Mouse (Mus musculus) fibroblast of lung, adult 2 months (primary cell): ENCODE measurements around the gene Tbata.

ENCODE experiments used
- DNase-seq: peaks from one replicate; pipeline ENCODE4 v3.0.0-alpha.2; 2011; ENCODE audit warnings: low read depth

Gene Tbata

GRCm38 (mm10) chr10:61171654-61172053, at the start of gene Tbata:
Gene Tbata, plus strand, starts transcription at chr10:61171954.
- no peak for DNase-seq

- DNase-seq: no peak
Measured at GRCm38 (mm10) chr10:61123276-61123913, 48.4 kb upstream of the Tbata start.

- DNase-seq: no peak
Measured at GRCm38 (mm10) chr10:61124462-61124861, 47.3 kb upstream of the Tbata start.

DNA sequence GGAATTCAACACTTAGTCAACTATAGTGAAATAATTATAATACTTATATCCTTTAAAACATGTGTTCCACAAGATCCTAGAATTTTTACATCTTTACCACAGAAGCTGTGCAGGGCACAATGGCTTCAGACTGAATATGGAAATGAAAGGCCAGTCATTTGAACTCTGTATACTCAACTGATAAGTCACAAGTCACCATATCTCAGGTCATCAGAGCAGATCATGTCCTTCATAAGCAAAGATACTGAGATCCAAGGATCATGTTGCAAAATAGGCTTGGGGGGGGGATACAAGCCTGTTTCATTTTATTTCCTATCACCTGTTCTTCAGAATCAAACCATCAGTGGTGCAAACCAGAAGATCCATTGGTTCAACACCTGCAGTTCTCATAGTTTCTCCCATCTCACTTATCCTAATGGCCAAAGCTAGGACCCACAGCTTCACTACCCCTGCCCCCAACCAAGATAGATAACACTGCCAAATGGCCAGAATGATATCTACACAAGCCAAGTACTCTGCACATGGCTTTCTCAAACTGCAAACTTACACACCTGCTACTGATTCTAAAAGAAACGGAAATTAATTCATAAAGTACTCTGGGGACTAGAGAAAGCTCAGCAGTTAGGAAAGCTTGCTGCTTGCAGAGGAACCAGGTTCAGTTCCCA, 42.9 kb upstream of the Tbata start:
- no peak for DNase-seq

GRCm38 (mm10) chr10:61130959-61131358, 40.8 kb upstream of the Tbata start:
- peak; percentile 88 for DNase-seq

DNA sequence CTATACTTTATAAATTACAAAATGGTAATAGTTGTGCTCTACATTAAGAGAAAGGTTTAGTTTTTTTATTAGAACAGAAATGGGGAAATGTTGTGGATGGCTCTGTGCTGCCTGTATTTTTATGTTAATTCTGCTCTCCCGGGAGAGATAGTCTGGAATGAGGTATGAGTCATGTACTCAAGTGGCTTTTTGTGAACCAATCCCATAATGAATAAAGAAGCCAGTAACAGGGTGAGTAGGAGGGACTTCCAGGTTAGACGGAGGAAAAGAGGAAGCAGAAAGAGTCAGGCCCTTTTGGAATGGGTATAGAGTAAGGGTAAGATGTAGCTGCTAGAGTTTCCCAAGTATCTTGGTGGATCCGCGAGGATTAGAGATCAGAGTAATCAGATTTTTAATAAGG, 37.7 kb upstream of the Tbata start:
- no peak for DNase-seq

GRCm38 (mm10) chr10:61135226-61135839, 36.4 kb upstream of the Tbata start:
- no peak for DNase-seq

DNA sequence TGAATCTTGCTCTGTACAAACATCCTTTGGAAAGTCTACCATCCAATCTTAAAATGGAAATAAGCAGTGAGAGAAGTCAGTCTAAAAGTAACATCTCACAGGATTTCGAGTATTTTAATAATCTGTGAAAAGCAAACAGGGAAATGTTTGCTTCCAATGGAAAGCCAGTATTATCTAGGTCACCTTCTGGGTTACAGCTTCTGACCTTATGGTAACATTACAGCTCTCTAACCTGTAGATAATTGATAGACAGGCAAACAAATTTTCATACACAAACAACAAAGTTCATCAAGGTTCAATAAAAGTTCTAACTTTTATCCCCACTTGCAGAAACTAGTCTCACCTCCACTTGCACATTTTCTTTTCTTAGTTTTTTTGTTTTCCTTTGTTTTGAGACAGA, 34.2 kb upstream of the Tbata start:
- no peak for DNase-seq

GRCm38 (mm10) chr10:61143343-61143742, 28.4 kb upstream of the Tbata start:
- DNase-seq: no peak

GRCm38 (mm10) chr10:61145766-61146118, 26.0 kb upstream of the Tbata start:
- no peak for DNase-seq

DNA sequence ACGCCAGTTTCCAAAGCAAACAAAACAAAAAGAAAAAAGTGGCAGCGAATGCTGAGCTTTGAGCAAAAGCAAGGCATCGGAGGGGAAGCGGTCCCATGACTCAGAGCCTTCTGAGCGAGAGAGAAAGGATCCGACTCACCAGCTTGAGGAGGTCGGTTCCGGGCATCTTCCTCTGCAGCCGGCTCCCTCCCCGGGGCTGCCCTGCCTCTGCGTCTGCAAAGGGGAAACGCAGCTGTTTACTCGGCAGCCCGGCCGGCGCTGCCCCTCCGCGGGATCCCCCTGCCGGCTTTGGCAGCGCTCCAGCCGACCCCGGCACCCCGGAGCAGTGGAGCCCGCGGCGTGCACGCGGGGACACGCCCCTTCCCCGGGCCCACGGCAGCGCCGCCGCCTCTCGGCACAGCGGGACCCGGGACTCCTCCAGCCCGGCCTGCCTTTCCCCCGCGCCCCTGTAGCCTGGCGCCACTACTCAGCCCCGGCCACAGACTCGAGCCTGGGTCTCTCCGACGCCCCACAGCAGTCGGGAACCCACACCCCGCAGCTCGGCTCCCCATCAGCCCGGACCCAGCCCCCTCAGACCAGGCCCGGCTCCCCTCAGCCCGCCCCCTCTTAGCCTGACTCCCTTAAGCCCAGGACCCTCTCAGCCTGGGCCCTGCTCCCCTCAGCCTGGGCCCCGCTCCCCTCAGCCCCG, 25.5 kb upstream of the Tbata start:
- DNase-seq: no peak

- DNase-seq: no peak
Measured at GRCm38 (mm10) chr10:61146807-61147156, 25.0 kb upstream of the Tbata start.

DNA sequence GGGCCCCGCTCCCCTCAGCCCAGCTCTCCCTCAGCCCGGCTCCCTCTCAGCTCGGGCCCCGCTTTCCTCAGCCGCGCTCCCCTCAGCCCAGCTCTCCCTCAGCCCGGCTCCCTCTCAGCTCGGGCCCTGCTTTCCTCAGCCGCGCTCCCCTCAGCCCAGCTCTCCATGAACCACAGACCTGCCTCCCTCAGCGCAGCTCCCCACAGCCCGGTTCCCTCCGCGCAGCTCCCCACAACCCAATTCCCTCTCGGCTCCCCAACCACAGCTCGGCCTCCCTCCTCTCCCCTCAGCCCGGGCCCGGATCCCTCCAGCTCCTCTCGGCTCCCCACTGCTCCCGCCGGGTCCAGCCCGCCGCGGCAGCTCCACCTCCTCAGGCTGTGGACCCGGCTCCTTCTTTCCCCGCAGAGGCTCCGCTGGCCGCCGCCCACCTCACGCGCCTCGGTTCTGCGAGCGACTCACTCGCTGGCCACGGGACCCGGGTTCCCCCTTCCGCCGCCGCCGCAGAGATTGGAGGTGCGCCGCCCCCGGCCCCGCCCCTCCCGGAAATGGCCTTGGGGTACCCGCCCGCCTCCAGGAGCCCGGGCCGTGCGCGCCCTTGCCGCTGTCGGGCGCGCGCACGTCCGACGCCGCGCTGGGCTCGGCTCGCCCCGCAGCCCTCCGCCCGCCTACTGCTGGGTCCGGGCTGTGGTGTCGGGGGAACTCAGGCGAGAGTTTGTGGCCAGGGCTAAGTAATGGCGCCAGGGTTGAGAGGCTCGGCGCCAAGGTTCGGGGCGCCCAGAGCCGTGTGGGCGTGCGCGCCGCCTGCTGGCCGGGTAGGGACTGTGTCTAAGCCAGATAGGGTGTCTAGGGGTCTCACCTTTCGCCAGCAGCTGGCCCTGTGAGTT, 24.4 kb upstream of the Tbata start, which contains the start of gene Sgpl1:
TSS of gene Sgpl1 (minus strand) at position 547 of the 884 bp plus-strand sequence.
- DNase-seq: peak; percentile 81

- no peak for DNase-seq
Measured at GRCm38 (mm10) chr10:61149476-61149875, 22.3 kb upstream of the Tbata start.

- no peak for DNase-seq
Measured at GRCm38 (mm10) chr10:61150616-61151015, 21.1 kb upstream of the Tbata start.

DNA sequence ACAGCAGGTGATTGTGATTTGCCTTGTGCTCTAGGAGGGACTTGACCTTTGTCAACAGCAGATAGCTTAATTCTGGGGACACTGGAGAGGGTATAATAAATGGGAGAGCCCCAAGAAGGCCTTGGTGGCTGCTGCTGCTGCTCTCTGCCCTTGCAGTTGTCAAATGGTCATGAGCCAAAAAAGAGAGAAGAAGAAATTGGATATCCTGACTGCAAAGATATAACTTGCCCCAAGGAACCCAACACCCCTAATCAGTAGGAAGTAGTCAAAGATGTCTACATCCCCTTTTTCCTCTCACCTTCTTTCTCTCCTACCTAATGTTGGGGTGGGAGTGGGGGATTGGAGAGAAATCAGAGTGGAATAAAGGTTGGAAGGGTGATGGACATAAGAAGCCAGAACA, 19.6 kb upstream of the Tbata start:
- no peak for DNase-seq

DNA sequence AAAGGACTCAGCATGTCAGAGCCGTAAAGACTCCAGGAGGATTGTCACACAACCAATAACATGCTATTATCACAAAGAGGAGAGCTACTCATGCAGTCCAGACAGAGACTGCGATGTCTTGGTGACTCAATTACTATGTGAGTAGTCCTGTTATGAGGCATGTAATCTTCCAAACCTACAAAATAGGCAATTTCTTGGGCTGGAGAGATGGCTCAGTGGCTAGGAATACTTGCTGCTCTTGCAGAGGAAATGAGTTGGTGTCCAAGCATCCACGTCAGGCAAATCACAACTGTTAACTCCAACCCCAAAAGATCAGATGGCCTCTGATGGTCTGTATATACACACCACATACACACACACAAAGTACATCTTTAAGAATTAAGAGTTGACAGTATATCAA, 16.1 kb upstream of the Tbata start:
- no peak for DNase-seq

DNA sequence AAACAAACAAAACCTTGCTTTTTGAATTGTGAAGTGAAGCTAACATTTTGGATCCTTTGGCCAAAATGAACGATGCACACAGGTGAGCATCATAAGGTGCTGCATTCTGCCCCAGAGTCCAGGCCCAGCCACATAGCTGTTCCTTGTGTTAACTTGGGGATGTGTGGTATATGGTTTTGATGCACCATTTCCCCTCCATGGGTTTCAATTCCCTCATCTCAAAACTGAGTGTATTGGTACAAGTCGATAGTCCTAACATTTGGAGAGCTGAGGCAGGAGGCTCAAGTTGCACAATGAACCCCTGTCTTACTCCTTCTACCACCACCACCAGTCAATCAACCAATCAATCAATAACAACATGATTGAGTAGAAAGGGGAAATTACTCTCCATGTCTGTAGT, 15.3 kb upstream of the Tbata start:
- DNase-seq: no peak

DNA sequence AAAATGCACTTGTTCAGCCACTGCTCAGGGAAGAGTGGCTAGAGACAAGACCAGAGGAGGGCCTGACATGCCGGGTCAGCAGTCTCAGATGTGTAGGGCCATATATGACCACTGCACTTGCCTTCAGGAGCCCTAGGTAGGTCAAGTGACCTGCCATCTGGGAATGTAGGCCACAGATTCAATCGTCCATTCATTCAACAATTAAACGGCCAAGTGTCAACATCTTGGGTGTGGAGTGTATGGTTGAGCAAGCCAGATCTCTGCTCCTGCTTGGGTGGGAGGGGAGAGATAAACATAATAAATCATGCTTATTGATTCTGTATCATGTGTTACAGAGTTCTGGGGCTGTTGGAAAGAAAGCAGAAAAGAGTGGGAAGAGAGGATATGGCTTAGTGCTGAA, 13.2 kb upstream of the Tbata start:
- DNase-seq: no peak

DNA sequence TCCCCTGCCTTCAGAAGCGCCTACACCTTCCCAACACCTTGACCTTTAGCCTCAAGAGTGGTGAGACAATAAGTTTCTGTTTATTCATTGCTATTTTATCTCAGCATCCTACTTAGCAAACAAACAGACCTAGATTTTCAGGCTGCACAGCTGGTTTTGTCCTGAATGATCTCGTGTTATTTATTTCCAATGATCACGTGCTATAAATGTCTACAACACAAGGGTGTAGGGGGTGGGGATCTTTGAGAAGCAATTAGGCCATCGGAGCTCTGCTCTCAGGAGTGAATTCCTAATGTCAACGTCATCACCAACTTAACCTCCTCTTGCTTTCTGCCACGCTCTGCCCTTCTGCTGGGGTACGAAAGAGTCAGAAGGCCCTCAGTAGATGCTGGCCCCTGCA, 11.7 kb upstream of the Tbata start:
- no peak for DNase-seq

- DNase-seq: no peak
Measured at GRCm38 (mm10) chr10:61160671-61161070, 11.1 kb upstream of the Tbata start.

GRCm38 (mm10) chr10:61162366-61162765, 9.4 kb upstream of the Tbata start:
- no peak for DNase-seq
